Mouse (Mus musculus) kidney, adult 2 months (tissue): Measurements from ENCODE around the gene Irf2. TPM values are rescaled to one million over a fixed set of nuclear protein-coding genes. Genes with fewer than 3 reads are reported as not detected.
A peak's percentile ranks its signal among the peaks of the same experiment; 100 is the strongest.

ENCODE experiments used
- DNase-seq: peaks from one replicate; pipeline ENCODE4 v3.0.0; 2021
- H3K27ac ChIP-seq: fragments of 200-500 bp; 2 replicates; pipeline ENCODE4 v1.5.1; 2012; ENCODE audit warnings: low read depth, low read length, control low read depth, inconsistent platforms; ENCODE audit not compliant: insufficient read depth
- H3K27me3 ChIP-seq: fragments of 200-500 bp; replicated peaks from 2 replicates; pipeline ENCODE4 v1.6.1; 2012; ENCODE audit warnings: mild to moderate bottlenecking, moderate library complexity, low read length, inconsistent platforms; ENCODE audit not compliant: control insufficient read depth, insufficient read depth
- H3K36me3 ChIP-seq: fragments of 200-500 bp; 2 replicates; pipeline ENCODE4 v1.6.1; 2012; ENCODE audit warnings: mild to moderate bottlenecking, moderate library complexity, low read length, inconsistent platforms; ENCODE audit not compliant: control insufficient read depth, insufficient read depth
- H3K4me1 ChIP-seq: fragments of 200-500 bp; 2 replicates; pipeline ENCODE4 v1.6.1; 2011; ENCODE audit warnings: low read length; ENCODE audit not compliant: control insufficient read depth, insufficient read depth
- H3K4me3 ChIP-seq: fragments of 200-500 bp; 2 replicates; pipeline ENCODE4 v1.5.1; 2011; ENCODE audit warnings: mild to moderate bottlenecking, low read depth, low read length, control low read depth; ENCODE audit not compliant: insufficient read depth
- CTCF ChIP-seq: fragments of 200-500 bp; conservative IDR thresholded peaks from 2 replicates; pipeline ENCODE4 v1.5.1; 2011; ENCODE audit warnings: low read depth, mild to moderate bottlenecking, control low read depth, low read length, moderate library complexity, mixed read lengths; ENCODE audit not compliant: insufficient read depth, insufficient read length
- POLR2A ChIP-seq: fragments of 200-500 bp; IDR thresholded peaks from one replicate; pipeline ENCODE4 v1.6.1; 2011; ENCODE audit warnings: low read depth, low read length, control low read depth
- WGBS: fragments of 180-500 bp; shearing (Covaris S2); methylation state at CpG from one replicate; pipeline ENCODE4 v1.1.7; 2018; 5-methylcytosine and 5-hydroxymethylcytosine counted together
- polyA plus RNA-seq: library from polyadenylated mRNA; depleted of rRNA; stranded (reverse); fragments of >200 nt; gene quantifications from 2 replicates; pipeline ENCODE4 v1.2.3, GENCODE M21; 2012

The Irf2 gene
- polyA plus RNA-seq, 1 experiment, result 12.6 TPM

DNA sequence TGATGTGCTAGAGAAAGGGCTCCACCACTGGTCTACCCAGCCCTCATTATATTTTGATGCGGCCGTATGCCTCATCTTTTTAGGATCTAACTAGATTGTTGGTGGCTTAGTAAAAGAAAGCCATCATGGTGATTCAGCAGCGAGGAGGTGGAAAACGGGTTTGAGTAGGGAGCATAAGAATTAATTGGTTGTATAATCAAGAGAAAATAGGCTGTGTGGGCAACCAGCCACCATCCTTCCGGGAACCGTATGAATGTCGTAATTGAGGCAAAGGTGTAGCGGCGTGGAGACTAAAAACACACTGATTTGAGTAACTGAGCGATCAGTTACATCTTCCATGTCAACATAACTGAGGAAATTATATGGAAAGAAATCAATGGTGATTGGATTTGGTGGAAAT is 101.3 kb downstream of the Irf2 start:
- Histone ChIP-seq H3K27me3 (no peaks in the 10 kb centered on the region), H3K27ac (no peak overlapping the region), H3K4me3 (no peak overlapping the region), H3K36me3 (peaks cover 2% of the 10 kb centered on the region; the same call in 1 of the 2 replicates), H3K4me1 (peaks cover 36% of the 10 kb centered on the region)
- TF ChIP-seq POLR2A (no peak), CTCF (no peak)
- 94% methylated on average over 10 of the region's 10 CpGs for WGBS
- DNase-seq, result no peak

DNA sequence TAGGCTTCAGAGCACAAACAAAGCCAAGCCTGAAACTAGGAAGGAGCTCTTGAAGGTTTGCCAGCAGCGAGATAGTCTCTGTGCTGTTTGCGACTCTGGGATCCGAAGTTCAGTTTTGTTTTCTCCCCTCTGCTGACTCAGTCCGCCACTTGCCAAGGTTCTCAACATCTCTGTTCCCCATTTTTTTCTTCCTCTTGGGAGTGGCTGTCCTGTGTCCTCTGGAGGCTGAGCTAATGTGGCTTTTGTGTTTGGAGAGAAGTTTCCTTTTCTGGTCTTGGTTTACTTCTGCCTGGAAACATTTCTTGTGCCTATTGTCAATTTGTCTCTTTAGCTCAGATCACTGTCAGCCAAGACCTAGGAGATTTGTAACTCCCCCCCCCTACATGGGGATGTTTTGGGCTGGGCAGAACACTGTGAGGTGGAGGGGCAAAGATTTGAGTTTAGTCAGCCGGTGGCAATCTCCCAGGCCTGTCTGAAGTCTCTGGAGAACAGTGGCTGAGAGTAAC is 103.2 kb downstream of the Irf2 start:
- H3K27ac ChIP-seq, result peak overlapping the region; percentile 92
- no peak overlapping the region for H3K4me3 ChIP-seq
- WGBS, result 20% methylated on average over 5 of the region's 5 CpGs

DNA sequence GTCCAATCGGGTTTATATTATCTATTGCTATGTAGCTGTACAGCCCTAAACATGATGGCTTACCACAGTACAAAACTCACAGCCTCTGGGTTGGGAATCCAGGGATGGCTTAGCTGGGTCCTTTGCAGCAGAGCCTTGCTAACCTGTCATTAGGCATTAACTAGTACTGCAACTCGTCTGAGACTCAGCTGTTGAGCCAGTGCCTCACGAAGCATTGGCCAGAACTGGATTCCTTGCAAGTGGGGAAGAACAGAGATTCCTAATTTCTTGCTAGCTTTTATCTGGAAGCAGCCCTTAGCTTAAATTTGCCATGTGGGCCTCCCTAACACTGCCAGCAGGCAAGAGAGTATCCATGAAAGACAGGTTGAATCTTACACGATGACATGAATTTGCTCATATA is 104.3 kb downstream of the Irf2 start:
- Histone ChIP-seq H3K27me3 (no peaks in the 10 kb centered on the region), H3K36me3 (peaks cover 6% of the 10 kb centered on the region; the same call in 1 of the 2 replicates), H3K27ac (peak overlapping the region; percentile 96), H3K4me1 (peaks cover 43% of the 10 kb centered on the region), H3K4me3 (no peak overlapping the region)
- TF ChIP-seq CTCF (no peak), POLR2A (no peak)
- WGBS, result 67% methylated on average over 4 of the region's 4 CpGs
- DNase-seq, result peak; percentile 51

More for the DNA sequence above, 103.2 kb downstream of the Irf2 start:
- peaks cover 38% of the 10 kb centered on the region for H3K4me1 ChIP-seq
- H3K36me3 ChIP-seq, result peaks cover 6% of the 10 kb centered on the region; the same call in 1 of the 2 replicates
- no peaks in the 10 kb centered on the region for H3K27me3 ChIP-seq
- TF ChIP-seq POLR2A (no peak), CTCF (no peak)
- DNase-seq, result peak; percentile 97

DNA sequence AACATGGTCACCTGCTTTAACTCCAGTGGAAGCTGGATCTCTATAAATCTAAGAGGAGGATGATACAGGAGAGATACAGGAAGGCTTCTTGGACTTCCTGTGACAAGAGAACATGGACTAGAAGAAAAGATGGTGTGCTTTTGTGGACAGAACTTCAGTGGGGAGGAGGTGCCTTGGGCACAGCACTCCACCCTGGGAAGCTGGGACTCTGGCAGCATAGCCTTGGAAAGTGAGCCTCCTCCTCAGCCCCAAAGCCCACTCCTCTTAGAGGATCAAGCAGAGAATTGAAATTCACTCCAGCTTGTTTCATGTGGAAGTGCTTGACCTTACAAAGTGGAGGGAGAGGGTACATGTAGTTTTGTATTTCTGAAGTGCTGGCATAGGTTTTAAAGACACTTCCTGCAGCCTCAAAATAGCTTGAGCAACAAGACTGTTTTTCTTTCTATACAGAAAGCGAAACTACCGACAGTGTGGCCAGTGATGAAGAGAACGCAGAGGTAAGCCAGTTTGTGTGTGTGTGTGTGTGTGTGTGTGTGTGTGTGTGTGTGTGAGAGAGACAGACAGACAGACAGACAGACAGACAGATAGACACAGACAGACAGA is 104.9 kb downstream of the Irf2 start:
- peaks cover 6% of the 10 kb centered on the region; the same call in 1 of the 2 replicates for H3K36me3 ChIP-seq
- TF ChIP-seq POLR2A (no peak), CTCF (no peak)
- H3K4me1 ChIP-seq, result peaks cover 47% of the 10 kb centered on the region
- WGBS, result 56% methylated on average over 3 of the region's 3 CpGs
- DNase-seq, result peak; percentile 51
- H3K27me3 ChIP-seq, result no peaks in the 10 kb centered on the region
- H3K4me3 ChIP-seq, result no peak overlapping the region
- peak overlapping the region; percentile 96 for H3K27ac ChIP-seq

DNA sequence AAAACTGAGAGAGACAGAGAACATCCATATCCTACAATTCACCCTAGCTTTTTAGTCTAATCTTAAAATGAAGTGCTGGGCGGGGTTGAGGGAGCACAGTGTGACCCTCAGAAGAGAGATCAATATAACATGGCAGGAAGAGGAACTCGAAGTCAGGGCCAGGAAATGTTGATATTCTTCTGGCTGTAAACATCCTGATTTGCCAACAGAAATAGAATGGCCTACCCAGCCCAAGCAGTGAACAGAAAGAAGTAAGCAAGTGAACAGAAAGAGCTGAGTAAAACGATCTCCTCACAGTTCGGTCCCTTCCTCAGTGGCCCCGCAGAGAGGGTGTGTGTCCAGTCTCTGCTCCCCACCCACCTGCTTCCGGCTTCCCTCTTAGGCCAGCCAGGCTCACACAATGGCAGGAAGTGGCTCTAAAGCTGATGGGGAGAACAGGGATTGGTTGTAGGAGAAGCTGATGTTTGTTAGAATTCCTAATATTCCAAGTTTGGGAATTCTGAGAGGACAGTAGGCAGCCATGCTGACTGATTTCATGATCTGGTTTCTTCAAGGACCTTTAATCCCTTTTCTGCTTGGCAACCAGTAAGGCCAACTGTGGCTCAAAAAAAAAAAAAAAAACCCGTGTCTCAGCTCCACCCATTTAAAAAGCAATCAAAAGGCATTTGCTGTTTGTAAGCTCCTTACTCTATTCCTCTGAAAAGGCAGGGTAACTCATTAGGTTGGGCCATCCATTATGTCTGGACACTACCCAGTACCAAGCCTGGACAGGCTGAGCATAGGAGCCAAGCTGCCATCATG is 105.6 kb downstream of the Irf2 start:
- TF ChIP-seq POLR2A (no peak), CTCF (no peak)
- H3K4me3 ChIP-seq, result no peak overlapping the region
- H3K27me3 ChIP-seq, result no peaks in the 10 kb centered on the region
- H3K36me3 ChIP-seq, result peaks cover 6% of the 10 kb centered on the region; the same call in 1 of the 2 replicates
- peak overlapping the region; percentile 96 for H3K27ac ChIP-seq
- 49% methylated on average over 7 of the region's 7 CpGs for WGBS
- H3K4me1 ChIP-seq, result peaks cover 47% of the 10 kb centered on the region
- peak; percentile 82 for DNase-seq

DNA sequence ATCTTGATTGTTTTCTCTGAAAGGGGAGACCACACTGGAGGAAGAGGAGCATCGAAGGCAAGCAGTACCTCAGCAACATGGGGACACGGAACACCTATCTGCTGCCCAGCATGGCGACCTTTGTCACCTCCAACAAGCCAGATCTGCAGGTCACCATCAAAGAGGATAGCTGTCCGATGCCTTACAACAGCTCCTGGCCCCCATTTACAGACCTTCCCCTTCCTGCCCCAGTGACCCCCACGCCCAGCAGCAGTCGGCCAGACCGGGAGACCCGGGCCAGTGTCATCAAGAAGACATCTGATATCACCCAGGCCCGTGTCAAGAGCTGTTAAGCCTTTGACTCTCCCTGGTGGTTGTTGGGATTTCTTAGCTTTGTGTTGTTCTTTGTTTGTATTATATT is 106.4 kb downstream of the Irf2 start:
- DNase-seq, result no peak
- WGBS, result 57% methylated on average over 9 of the region's 9 CpGs
- Histone ChIP-seq H3K36me3 (peaks cover 4% of the 10 kb centered on the region; the same call in 1 of the 2 replicates), H3K27me3 (no peaks in the 10 kb centered on the region), H3K4me3 (no peak overlapping the region), H3K27ac (peak overlapping the region; percentile 96), H3K4me1 (peaks cover 47% of the 10 kb centered on the region)
- TF ChIP-seq POLR2A, result no peak

DNA sequence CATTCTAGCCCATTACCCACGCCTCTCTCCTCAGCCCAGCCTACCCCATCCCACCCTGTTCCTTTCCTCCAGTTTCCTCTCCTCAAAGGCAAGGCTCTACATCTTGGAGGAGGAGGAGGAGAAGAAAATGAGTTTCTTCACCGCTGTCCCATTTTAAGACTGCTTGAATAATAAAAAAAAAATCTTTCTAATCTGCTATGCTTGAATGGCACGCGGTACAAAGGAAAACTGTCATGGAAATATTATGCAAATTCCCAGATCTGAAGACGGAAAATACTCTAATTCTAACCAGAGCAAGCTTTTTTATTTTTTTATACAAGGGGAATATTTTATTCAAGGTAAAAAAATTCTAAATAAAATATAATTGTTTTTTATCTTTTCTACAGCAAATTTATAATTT is 107.4 kb downstream of the Irf2 start:
- H3K36me3 ChIP-seq, result peaks cover 4% of the 10 kb centered on the region; the same call in 1 of the 2 replicates
- H3K4me1 ChIP-seq, result peaks cover 50% of the 10 kb centered on the region
- H3K4me3 ChIP-seq, result no peak overlapping the region
- no peak overlapping the region for H3K27ac ChIP-seq
- no peaks in the 10 kb centered on the region for H3K27me3 ChIP-seq
- DNase-seq, result no peak
- 86% methylated on average over 5 of the region's 5 CpGs for WGBS
- TF ChIP-seq POLR2A (no peak), CTCF (no peak)
